Mouse (Mus musculus) natural killer cell, adult 2 months (primary cell): ENCODE measurements around the gene Gdpd3.
"Not testable (repeated sequence)": the region's sequence is repeated elsewhere in the genome, so short reads cannot be mapped to it uniquely, and the experiment has no call there.

Experiments used
- DNase-seq, 2 experiments: peaks; one replicate each; pipeline ENCODE4 v3.0.0; 2022; ENCODE audit warnings: low spot score in 2 of 2

Gdpd3 gene

GRCm38 (mm10) chr7:126760956-126761355, 5.2 kb upstream of the Gdpd3 start:
- no peak for DNase-seq

GRCm38 (mm10) chr7:126761529-126762067, 4.5 kb upstream of the Gdpd3 start:
- DNase-seq = no peak

GRCm38 (mm10) chr7:126762471-126763008, 3.6 kb upstream of the Gdpd3 start:
- DNase-seq = no peak

GRCm38 (mm10) chr7:126765540-126765939, 594 bp upstream of the Gdpd3 start:
- DNase-seq = no peak

GRCm38 (mm10) chr7:126767001-126767400, 867 bp downstream of the Gdpd3 start:
- no peak for DNase-seq

GRCm38 (mm10) chr7:126770784-126771183, 4.7 kb downstream of the Gdpd3 start:
- DNase-seq = no peak

- DNase-seq = no peak
Observed at GRCm38 (mm10) chr7:126773351-126773750, 7.2 kb downstream of the Gdpd3 start.

- DNase-seq = no peak
Observed at GRCm38 (mm10) chr7:126774463-126774862, 8.3 kb downstream of the Gdpd3 start.

- DNase-seq = no peak
Observed at GRCm38 (mm10) chr7:126775185-126775977, 9.2 kb downstream of the Gdpd3 start.

GRCm38 (mm10) chr7:126775978-126776234, 9.8 kb downstream of the Gdpd3 start:
- DNase-seq = no peak

- peak; percentile 93 to 94 for DNase-seq
Observed at GRCm38 (mm10) chr7:126776598-126777057, 10.5 kb downstream of the Gdpd3 start, which contains the start of gene Ypel3. Gene Ypel3 (plus strand): TSS chr7:126776955.

GRCm38 (mm10) chr7:126777476-126777875, 11.3 kb downstream of the Gdpd3 start:
- no peak for DNase-seq

GRCm38 (mm10) chr7:126778147-126778546, 12.0 kb downstream of the Gdpd3 start:
- no peak for DNase-seq

- not testable (repeated sequence) for DNase-seq
Observed at GRCm38 (mm10) chr7:126779101-126779500, 13.0 kb downstream of the Gdpd3 start.

- peak; percentile 81 to 86 for DNase-seq
Observed at GRCm38 (mm10) chr7:126779983-126780970, 14.1 kb downstream of the Gdpd3 start.

GRCm38 (mm10) chr7:126780971-126781635, 15.0 kb downstream of the Gdpd3 start, which contains the start of gene Tbx6:
Gene Tbx6 (plus strand): TSS chr7:126781483.
- DNase-seq = no peak

- DNase-seq = no peak
Observed at GRCm38 (mm10) chr7:126781661-126782370, 15.7 kb downstream of the Gdpd3 start.

- no peak for DNase-seq
Observed at GRCm38 (mm10) chr7:126782693-126783092, 16.6 kb downstream of the Gdpd3 start.

- DNase-seq = no peak
Observed at GRCm38 (mm10) chr7:126784469-126784868, 18.3 kb downstream of the Gdpd3 start.

- DNase-seq = no peak
Observed at GRCm38 (mm10) chr7:126785056-126785455, 18.9 kb downstream of the Gdpd3 start.

GRCm38 (mm10) chr7:126786142-126786541, 20.0 kb downstream of the Gdpd3 start:
- no peak for DNase-seq
